Mouse (Mus musculus) heart, postnatal 10 days (tissue): Measurements from ENCODE around the gene Rlim. TPM values are rescaled to one million over a fixed set of nuclear protein-coding genes. Genes with fewer than 3 reads are reported as not detected.

Experiments used
- DNase-seq, 2 experiments: peaks; one replicate each; pipeline ENCODE4 v3.0.0; 2021
- intact Hi-C: fragments of 180-260 bp; cut with DNase I; formaldehyde crosslinking; loops from one replicate; pipeline ENCODE4 v1.15.1; 2025
- total RNA-seq, 2 experiments: library from RNA; stranded (reverse); gene quantifications; 2 replicates each; pipeline ENCODE4 v1.2.3; 2021

The Rlim gene
- 10 to 100 TPM; 38.6 TPM for total RNA-seq

DNA sequence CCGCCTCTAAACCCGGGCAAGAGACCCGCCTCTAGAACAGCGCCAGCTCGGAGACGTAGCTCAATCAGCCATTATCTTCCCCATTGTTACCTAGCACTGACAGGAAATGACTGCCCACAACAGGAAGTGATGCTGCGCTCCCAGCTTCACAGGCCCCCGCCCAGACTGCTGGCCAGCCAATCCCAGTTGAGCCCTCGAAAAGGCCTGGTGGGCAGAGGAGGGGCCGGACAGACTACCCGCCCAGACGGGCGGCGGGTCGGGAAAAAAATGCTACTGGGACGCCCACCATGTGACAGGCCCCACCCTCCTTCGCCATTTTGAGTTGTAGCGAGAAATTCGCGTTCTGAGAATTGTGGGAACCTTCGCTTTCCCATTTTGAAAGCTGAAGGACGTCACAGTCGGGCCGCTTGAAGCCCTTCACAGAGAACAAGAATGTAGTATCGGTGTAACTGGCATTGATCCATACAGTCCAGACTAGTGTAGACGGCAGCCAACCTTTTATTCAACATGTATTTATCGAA lies at the start of gene Rlim:
Gene Rlim, minus strand, starts transcription at position 116 of the 521 bp plus-strand sequence.
- intact Hi-C loops = loop anchor here (10.0 kb wide), 1 partner anchor 286 kb away; no protein-coding TSS in a partner anchor
- peak; percentile 92 to 94 for DNase-seq

- intact Hi-C loops = no loop called here
- DNase-seq = no peak
Measured at GRCm38 (mm10) chrX:104017196-104017595, 36.1 kb upstream of the Rlim start.

DNA sequence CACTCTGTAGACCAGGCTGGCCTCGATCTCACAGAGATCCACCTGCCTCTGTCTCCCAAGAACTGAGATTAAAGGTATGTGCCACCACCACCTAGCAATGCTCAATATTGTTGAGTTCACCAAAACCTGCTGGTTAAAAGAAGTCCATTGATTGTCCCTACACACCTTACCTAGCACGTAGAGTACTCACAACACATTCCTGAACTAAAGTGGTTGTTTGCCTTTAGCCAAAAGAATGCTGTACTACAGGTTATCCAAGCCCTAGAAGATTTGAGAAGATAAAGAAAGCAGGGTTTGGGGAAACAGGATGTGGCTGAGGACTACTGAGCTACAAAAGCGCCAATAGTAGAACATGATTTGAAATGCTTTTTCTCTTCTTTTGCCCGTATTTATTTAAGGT lies 34.0 kb upstream of the Rlim start:
- no peak for DNase-seq
- intact Hi-C loops = no loop called here

- peak; percentile 31 to 37 for DNase-seq
- intact Hi-C loops = no loop called here
Measured at GRCm38 (mm10) chrX:104013318-104013811, 32.3 kb upstream of the Rlim start.

GRCm38 (mm10) chrX:103994741-103995140 lies 13.7 kb upstream of the Rlim start:
- DNase-seq = no peak
- intact Hi-C loops = loop anchor here (5.0 to 10.0 kb wide), 2 partner anchors 150 to 512 kb away; no protein-coding TSS in a partner anchor

- intact Hi-C loops = loop anchor here (5.0 to 10.0 kb wide), 2 partner anchors 149 to 512 kb away; no protein-coding TSS in a partner anchor
- no peak for DNase-seq
Measured at GRCm38 (mm10) chrX:103993864-103994263, 12.8 kb upstream of the Rlim start.

DNA sequence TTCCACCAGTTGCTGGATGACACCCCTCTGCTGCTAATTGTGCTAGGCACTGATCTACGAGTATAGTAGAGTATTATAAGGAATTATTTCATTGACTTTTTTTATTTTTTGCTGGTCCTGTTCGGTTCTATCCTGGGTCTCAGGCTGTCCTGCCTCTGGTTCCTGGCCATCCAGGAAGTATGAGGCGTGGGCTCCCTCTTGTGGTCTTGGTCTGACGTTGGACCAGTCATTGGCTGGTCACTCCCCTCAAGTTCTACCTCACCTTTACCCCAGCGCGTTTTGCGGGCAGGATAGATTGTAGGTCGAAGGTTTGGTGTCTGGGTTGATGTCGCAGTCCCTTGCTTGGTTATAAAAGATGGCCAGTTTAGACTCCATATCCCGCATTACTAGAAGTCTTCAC lies 10.6 kb upstream of the Rlim start:
- intact Hi-C loops = loop anchor here (2.0 to 10.0 kb wide), 3 partner anchors 73 to 509 kb away; no protein-coding TSS in a partner anchor
- DNase-seq = peak; percentile 8 to 41

GRCm38 (mm10) chrX:103990392-103990791 lies 9.3 kb upstream of the Rlim start:
- peak in 1 of 2 experiments; percentile 20 for DNase-seq
- intact Hi-C loops = loop anchor here (2.0 to 10.0 kb wide), 3 partner anchors 72 to 508 kb away; no protein-coding TSS in a partner anchor

DNA sequence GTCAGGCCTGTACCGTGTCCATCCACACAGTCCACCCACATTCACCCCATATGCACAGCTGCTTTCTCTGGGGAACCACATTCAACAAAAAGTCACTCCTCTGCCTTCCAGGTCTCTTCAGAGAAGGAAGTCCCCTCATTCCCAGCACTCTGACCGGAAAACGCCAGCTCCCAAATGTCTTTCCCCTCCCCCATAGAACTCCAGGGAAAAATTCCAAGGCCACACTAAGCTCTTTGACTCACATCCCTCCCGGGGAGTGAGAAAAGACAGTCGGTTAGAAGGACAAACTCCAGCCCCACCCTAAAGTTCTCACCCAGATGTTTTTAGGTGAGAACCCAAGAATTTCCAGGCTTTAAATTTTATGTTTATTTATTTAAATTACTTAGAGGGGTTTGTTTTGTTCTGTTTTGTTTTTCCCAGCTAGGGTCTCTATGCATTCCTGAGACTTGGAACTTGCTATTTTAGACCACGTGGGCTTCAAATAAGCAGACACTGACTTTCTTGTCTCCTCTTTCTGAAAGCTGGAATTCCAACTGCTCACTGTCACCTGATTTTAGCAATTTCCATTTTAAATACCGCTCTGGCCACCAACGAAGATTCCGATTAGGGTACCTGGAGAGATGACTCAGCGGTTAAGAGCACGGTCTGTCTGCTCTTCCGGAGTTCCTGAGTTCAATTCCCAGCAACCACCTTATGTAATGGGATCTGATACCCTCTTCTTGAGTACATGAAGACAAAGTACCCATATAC lies 6.3 kb upstream of the Rlim start:
- DNase-seq = peak; percentile 41 to 49
- intact Hi-C loops = loop anchor here (10.0 kb wide), 1 partner anchor 293 kb away; no protein-coding TSS in a partner anchor

- no peak for DNase-seq
- intact Hi-C loops = loop anchor here (10.0 kb wide), 1 partner anchor 291 kb away; no protein-coding TSS in a partner anchor
Measured at GRCm38 (mm10) chrX:103986159-103986558, 5.1 kb upstream of the Rlim start.

GRCm38 (mm10) chrX:103984992-103985391 lies 3.9 kb upstream of the Rlim start:
- intact Hi-C loops = loop anchor here (10.0 kb wide), 1 partner anchor 290 kb away; no protein-coding TSS in a partner anchor
- DNase-seq = no peak

- no peak for DNase-seq
- intact Hi-C loops = loop anchor here (10.0 kb wide), 1 partner anchor 287 kb away; no protein-coding TSS in a partner anchor
Measured at GRCm38 (mm10) chrX:103981806-103982205, 722 bp upstream of the Rlim start.

DNA sequence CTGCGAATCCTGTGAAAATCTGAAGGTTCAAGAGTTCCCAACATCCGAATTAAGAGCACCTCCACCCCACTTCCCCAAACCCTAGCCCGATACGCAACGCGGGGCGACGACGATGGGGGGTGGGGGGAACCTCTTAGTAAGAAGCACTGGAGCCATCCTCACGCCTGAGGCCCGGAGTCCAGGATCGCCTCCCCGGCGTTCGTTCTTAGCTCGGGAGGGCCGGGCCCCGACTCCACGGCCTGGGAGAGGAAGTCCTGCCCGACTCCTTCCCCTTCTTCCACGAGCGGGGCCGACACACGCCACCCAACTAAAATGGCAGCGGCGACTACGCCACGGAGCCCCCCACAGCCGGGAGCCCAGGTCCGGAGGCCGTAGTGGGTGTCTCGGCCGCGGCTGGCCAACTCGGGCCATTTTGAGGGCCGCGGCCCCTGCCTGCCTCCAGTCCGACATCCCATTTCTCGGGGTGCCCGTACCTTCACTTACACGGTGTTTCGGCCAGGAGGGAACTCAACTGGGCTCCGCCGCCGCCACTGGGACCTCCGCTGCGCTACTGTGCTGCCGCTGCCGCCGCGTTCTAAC lies 405 bp downstream of the Rlim start:
- peak in 1 of 2 experiments; percentile 42 for DNase-seq
- intact Hi-C loops = loop anchor here (10.0 kb wide), 1 partner anchor 286 kb away; no protein-coding TSS in a partner anchor

DNA sequence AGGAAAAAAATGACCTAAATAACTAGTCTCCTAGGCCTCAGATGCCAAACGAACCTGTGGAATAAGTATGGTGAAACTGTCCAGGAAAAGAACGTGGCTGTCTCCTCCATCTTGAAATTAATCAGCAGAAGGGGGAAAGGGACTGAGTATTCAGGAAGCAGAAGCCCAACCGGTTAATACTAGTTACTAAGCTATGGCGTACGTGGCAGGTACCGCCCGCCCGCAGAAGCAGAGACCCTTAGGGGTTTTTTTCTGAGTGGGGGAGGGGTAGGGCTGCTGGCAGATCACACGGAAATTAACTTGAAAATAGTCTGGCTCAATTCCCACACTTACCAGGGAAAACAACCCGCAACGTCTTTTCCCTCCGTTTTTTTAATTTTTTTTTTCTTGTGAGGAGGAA lies 1.0 kb downstream of the Rlim start:
- DNase-seq = peak; percentile 31 to 36
- intact Hi-C loops = loop anchor here (10.0 kb wide), 1 partner anchor 285 kb away; no protein-coding TSS in a partner anchor

- intact Hi-C loops = no loop called here
- no peak for DNase-seq
Measured at GRCm38 (mm10) chrX:103939701-103940100, 41.4 kb downstream of the Rlim start.

GRCm38 (mm10) chrX:103937333-103937732 lies 43.8 kb downstream of the Rlim start:
- intact Hi-C loops = no loop called here
- DNase-seq = peak; percentile 15 to 27

GRCm38 (mm10) chrX:103922436-103922835 lies 58.6 kb downstream of the Rlim start:
- intact Hi-C loops = no loop called here
- DNase-seq = peak; percentile 3 to 9

GRCm38 (mm10) chrX:103918954-103919353 lies 62.1 kb downstream of the Rlim start:
- DNase-seq = peak; percentile 46 to 58
- intact Hi-C loops = loop anchor here (2.0 to 10.0 kb wide), 3 partner anchors 72 to 1088 kb away; no protein-coding TSS in a partner anchor

GRCm38 (mm10) chrX:103914790-103915189 lies 66.3 kb downstream of the Rlim start:
- peak; percentile 13 to 45 for DNase-seq
- intact Hi-C loops = loop anchor here (2.0 to 10.0 kb wide), 3 partner anchors 218 to 1093 kb away; no protein-coding TSS in a partner anchor
